Mouse (Mus musculus) CH12.LX (cell line): Measurements from ENCODE around the gene Plcg1. TPM values are rescaled to one million over a fixed set of nuclear protein-coding genes. Genes with fewer than 3 reads are reported as not detected.

Experiments
- DNase-seq: peaks from one replicate; pipeline ENCODE4 v3.0.0-alpha.2; 2013; ENCODE audit errors: extremely low read depth
- H3K27ac ChIP-seq: 2 replicates; pipeline ENCODE4 v1.5.1; 2012; ENCODE audit warnings: low read depth, mild to moderate bottlenecking, control low read depth, moderate library complexity; ENCODE audit not compliant: insufficient read depth
- H3K27me3 ChIP-seq: replicated peaks from 2 replicates; pipeline ENCODE3; 2012; ENCODE audit warnings: inconsistent platforms
- H3K36me3 ChIP-seq, 2 experiments: replicated peaks in 1 of 2; 2 replicates each; pipeline versions ENCODE3 to v1.6.1; 2012; ENCODE audit warnings: inconsistent platforms in 1 of 2, low read length in 1 of 2, mild to moderate bottlenecking in 1 of 2, mixed read lengths in 1 of 2, moderate library complexity in 1 of 2; ENCODE audit not compliant: control insufficient read depth in 1 of 2, insufficient read depth in 1 of 2
- H3K4me1 ChIP-seq, 2 experiments: 2 replicates each; pipeline ENCODE4 v1.6.1; 2012; ENCODE audit warnings: inconsistent platforms in 1 of 2, moderate library complexity in 1 of 2; ENCODE audit not compliant: insufficient read depth in 2 of 2, control insufficient read depth in 1 of 2
- H3K4me2 ChIP-seq: 2 replicates; pipeline ENCODE4 v1.6.1; 2012; ENCODE audit warnings: low read depth, mild to moderate bottlenecking, control low read depth; ENCODE audit not compliant: poor library complexity, insufficient read depth, severe bottlenecking
- H3K4me3 ChIP-seq, 3 experiments: fragments of 150-350 bp in 1 of 3; sonication (generic) in 1 of 3; replicated peaks in 1 of 3; 2 replicates each; pipeline versions ENCODE3 to v1.5.1; 2011 to 2012; ENCODE audit warnings: low read depth in 2 of 3, low read length in 2 of 3, mild to moderate bottlenecking in 2 of 3, moderate library complexity in 2 of 3, control low read depth in 1 of 3, improper control_type of control experiment in 1 of 3, inconsistent platforms in 1 of 3, mixed read lengths in 1 of 3; ENCODE audit not compliant: poor library complexity in 1 of 3
- H3K79me2 ChIP-seq: replicated peaks from 2 replicates; pipeline ENCODE4 v1.6.1; 2012; ENCODE audit warnings: mild to moderate bottlenecking, moderate library complexity; ENCODE audit not compliant: control insufficient read depth, poor library complexity, insufficient read depth, severe bottlenecking; ENCODE audit errors: extremely low read depth
- H3K9ac ChIP-seq: 2 replicates; pipeline ENCODE4 v1.6.1; 2012; ENCODE audit warnings: low read depth, mild to moderate bottlenecking, control low read depth, moderate library complexity; ENCODE audit not compliant: insufficient read depth
- H3K9me3 ChIP-seq: replicated peaks from 2 replicates; pipeline ENCODE3; 2012; ENCODE audit warnings: low read length, inconsistent platforms, mixed read lengths
- BHLHE40 ChIP-seq: IDR thresholded peaks from 2 replicates; pipeline ENCODE4 v1.6.1; 2011; ENCODE audit warnings: mild to moderate bottlenecking, low read depth, low read length, improper control_type of control experiment
- CHD1 ChIP-seq: IDR thresholded peaks from 2 replicates; pipeline ENCODE4 v1.6.1; 2012; ENCODE audit warnings: low read depth, low read length, improper control_type of control experiment, inconsistent platforms
- CHD2 ChIP-seq: IDR thresholded peaks from 2 replicates; pipeline ENCODE4 v1.6.1; 2011; ENCODE audit warnings: low read length, improper control_type of control experiment
- CTCF ChIP-seq, 2 experiments: IDR thresholded peaks in 1 of 2; conservative IDR thresholded peaks in 1 of 2; 2 replicates each; pipeline ENCODE4 v1.5.1; 2011 to 2012; ENCODE audit warnings: low read depth in 2 of 2, low read length in 2 of 2, improper control_type of control experiment in 1 of 2, inconsistent platforms in 1 of 2, mild to moderate bottlenecking in 1 of 2, moderate library complexity in 1 of 2
- E2F4 ChIP-seq: IDR thresholded peaks from 2 replicates; pipeline ENCODE4 v1.6.1; 2011; ENCODE audit warnings: low read depth, low read length, improper control_type of control experiment; ENCODE audit not compliant: insufficient replicate concordance
- ELF1 ChIP-seq: IDR thresholded peaks from 2 replicates; pipeline ENCODE4 v1.6.1; 2014; ENCODE audit warnings: low read depth, mild to moderate bottlenecking, inconsistent platforms, low read length, improper control_type of control experiment
- ETS1 ChIP-seq: conservative IDR thresholded peaks from 2 replicates; pipeline ENCODE4 v1.6.1; 2012; ENCODE audit warnings: low read depth, mild to moderate bottlenecking, inconsistent platforms, low read length, improper control_type of control experiment, moderate library complexity
- GABPA ChIP-seq: IDR thresholded peaks from 2 replicates; pipeline ENCODE4 v1.6.1; 2012; ENCODE audit warnings: low read depth, low read length, improper control_type of control experiment, inconsistent platforms; ENCODE audit not compliant: insufficient replicate concordance
- HCFC1 ChIP-seq: IDR thresholded peaks from 2 replicates; pipeline ENCODE4 v1.6.1; 2012; ENCODE audit warnings: low read depth, mild to moderate bottlenecking, inconsistent platforms, low read length, improper control_type of control experiment
- IRF4 ChIP-seq: IDR thresholded peaks from 2 replicates; pipeline ENCODE4 v1.6.1; 2014; ENCODE audit warnings: low read depth, mild to moderate bottlenecking, inconsistent platforms, low read length, improper control_type of control experiment
- JUND ChIP-seq: conservative IDR thresholded peaks from 2 replicates; pipeline ENCODE4 v1.6.1; 2011; ENCODE audit warnings: low read depth, low read length, improper control_type of control experiment
- MAX ChIP-seq: IDR thresholded peaks from 2 replicates; pipeline ENCODE4 v1.6.1; 2011; ENCODE audit warnings: low read length, improper control_type of control experiment
- MEF2A ChIP-seq: IDR thresholded peaks from 2 replicates; pipeline ENCODE4 v1.6.1; 2014; ENCODE audit warnings: low read depth, mild to moderate bottlenecking, inconsistent platforms, low read length, improper control_type of control experiment, borderline replicate concordance
- MXI1 ChIP-seq: IDR thresholded peaks from 2 replicates; pipeline ENCODE4 v1.6.1; 2011; ENCODE audit warnings: mild to moderate bottlenecking, low read depth, low read length, improper control_type of control experiment
- MYC ChIP-seq: IDR thresholded peaks from 2 replicates; pipeline ENCODE4 v1.6.1; 2011; ENCODE audit warnings: low read depth, mild to moderate bottlenecking, improper control_type of control experiment, low read length
- NELFE ChIP-seq: IDR thresholded peaks from 2 replicates; pipeline ENCODE4 v1.6.1; 2011; ENCODE audit warnings: low read depth, low read length, improper control_type of control experiment
- NRF1 ChIP-seq: IDR thresholded peaks from 2 replicates; pipeline ENCODE4 v1.6.1; 2014; ENCODE audit warnings: low read depth, mild to moderate bottlenecking, inconsistent platforms, low read length, improper control_type of control experiment, moderate library complexity
- PAX5 ChIP-seq: IDR thresholded peaks from 2 replicates; pipeline ENCODE4 v1.6.1; 2012; ENCODE audit warnings: low read length, inconsistent platforms, mixed read lengths
- RAD21 ChIP-seq: IDR thresholded peaks from 2 replicates; pipeline ENCODE4 v1.6.1; 2011; ENCODE audit warnings: low read depth, mild to moderate bottlenecking, low read length, improper control_type of control experiment, moderate library complexity
- SMC3 ChIP-seq: IDR thresholded peaks from 2 replicates; pipeline ENCODE4 v1.6.1; 2011; ENCODE audit warnings: low read depth, low read length, improper control_type of control experiment
- TBP ChIP-seq: conservative IDR thresholded peaks from 2 replicates; pipeline ENCODE4 v1.6.1; 2011; ENCODE audit warnings: low read depth, low read length, improper control_type of control experiment
- TCF12 ChIP-seq: IDR thresholded peaks from 2 replicates; pipeline ENCODE4 v1.6.1; 2014; ENCODE audit warnings: low read depth, mild to moderate bottlenecking, inconsistent platforms, low read length, improper control_type of control experiment
- USF1 ChIP-seq: IDR thresholded peaks from 2 replicates; pipeline ENCODE4 v1.6.1; 2014; ENCODE audit warnings: low read depth, mild to moderate bottlenecking, inconsistent platforms, low read length, improper control_type of control experiment
- ZC3H11A ChIP-seq: IDR thresholded peaks from 2 replicates; pipeline ENCODE4 v1.6.1; 2012; ENCODE audit warnings: low read depth, mild to moderate bottlenecking, inconsistent platforms, low read length, improper control_type of control experiment
- ZMIZ1 ChIP-seq: IDR thresholded peaks from 2 replicates; pipeline ENCODE4 v1.6.1; 2012; ENCODE audit warnings: low read depth, mild to moderate bottlenecking, inconsistent platforms, low read length, improper control_type of control experiment
- ZNF384 ChIP-seq: IDR thresholded peaks from 2 replicates; pipeline ENCODE4 v1.6.1; 2012; ENCODE audit warnings: low read depth, low read length, improper control_type of control experiment, inconsistent platforms
- dilution Hi-C: fragments of 300-500 bp; cut with MboI; formaldehyde crosslinking; loops from 2 replicates; pipeline ENCODE4 v1.14.3; 2020; ENCODE audit warnings: low sequenced_read_pairs; ENCODE audit not compliant: extremely low pct_unique_long_range_greater_than_20kb, extremely low pct_ligation_motif_present
- in situ Hi-C: fragments of 300-500 bp; cut with MboI; formaldehyde crosslinking; loops from 3 replicates; pipeline ENCODE4 v1.14.3; 2019; ENCODE audit warnings: low sequenced_read_pairs, low pct_ligation_motif_present, low pct_unique_long_range_greater_than_20kb, mixed read lengths
- polyA plus RNA-seq: library from polyadenylated mRNA; unstranded; fragments of >175 nt; gene quantifications from 2 replicates; pipeline ENCODE4 v1.2.1, GENCODE M21; 2012; ENCODE audit warnings: low read depth; ENCODE audit not compliant: insufficient read length
- total RNA-seq, 2 experiments: library from RNA; depleted of rRNA; stranded (reverse); fragments of 300-350 nt in 1 of 2; fragments of >200 nt in 1 of 2; gene quantifications; 2 replicates each; pipeline ENCODE4 v1.2.3; 2012 to 2014

The Plcg1 gene
- total and polyA plus RNA-seq, 3 experiments: 15.5 to 28.1 (median 17.6) TPM

DNA sequence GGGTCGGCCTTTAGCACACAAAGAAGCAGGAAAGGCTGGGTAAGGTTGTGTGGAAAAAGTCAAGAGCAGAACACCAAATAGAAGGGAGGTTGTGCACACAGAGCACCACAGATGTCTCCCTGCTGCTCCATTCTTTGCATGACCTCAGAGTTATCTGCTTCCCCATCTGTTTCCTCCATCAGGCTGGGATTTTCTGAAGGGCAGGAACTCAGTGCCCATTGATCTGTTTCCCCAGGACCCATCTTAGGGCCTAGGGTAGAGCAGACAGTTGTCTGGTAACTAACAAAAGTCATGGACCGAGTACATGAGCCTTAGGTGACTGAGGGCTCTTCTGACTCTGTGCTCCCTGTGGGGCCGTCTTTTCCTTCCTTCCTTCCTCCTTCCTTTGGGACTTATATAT is 10.5 kb downstream of the Plcg1 start:
- TF ChIP-seq NRF1: no peak
- TF ChIP-seq GABPA: no peak
- no peak for TF ChIP-seq JUND
- no peak for TF ChIP-seq PAX5
- no peak for TF ChIP-seq MAX
- no peak for TF ChIP-seq ZMIZ1
- no peak for TF ChIP-seq CHD1
- TF ChIP-seq ZNF384: no peak
- TF ChIP-seq ZC3H11A: no peak
- no peak for TF ChIP-seq USF1
- no peak for TF ChIP-seq HCFC1
- TF ChIP-seq TCF12: no peak
- TF ChIP-seq RAD21: no peak
- no peak for TF ChIP-seq SMC3
- no peak for TF ChIP-seq MXI1
- TF ChIP-seq E2F4: no peak
- TF ChIP-seq MEF2A: no peak
- no peak for TF ChIP-seq CHD2
- TF ChIP-seq CTCF (conservative IDR thresholded peaks at IDR 0.05 in 1 of 2, IDR thresholded peaks at IDR 0.05 in 1 of 2; ENCODE audit: low read depth in 2 of 2, low read length in 2 of 2): no peak
- no peak for DNase-seq
- Histone ChIP-seq H3K4me3 (no peak overlapping the region), H3K9me3 (peaks cover 2% of the 10 kb centered on the region), H3K9ac (no peak overlapping the region), H3K4me2 (no peak overlapping the region), H3K79me2 (no peaks in the 10 kb centered on the region), H3K27me3 (no peaks in the 10 kb centered on the region), H3K27ac (no peak overlapping the region), H3K36me3 (peaks cover 0 to 27% of the 10 kb centered on the region in 2 experiments), H3K4me1 (peaks cover 12 to 81% of the 10 kb centered on the region in 2 experiments)
- dilution Hi-C loops (no loop called here), in situ Hi-C loops (no loop called here)

DNA sequence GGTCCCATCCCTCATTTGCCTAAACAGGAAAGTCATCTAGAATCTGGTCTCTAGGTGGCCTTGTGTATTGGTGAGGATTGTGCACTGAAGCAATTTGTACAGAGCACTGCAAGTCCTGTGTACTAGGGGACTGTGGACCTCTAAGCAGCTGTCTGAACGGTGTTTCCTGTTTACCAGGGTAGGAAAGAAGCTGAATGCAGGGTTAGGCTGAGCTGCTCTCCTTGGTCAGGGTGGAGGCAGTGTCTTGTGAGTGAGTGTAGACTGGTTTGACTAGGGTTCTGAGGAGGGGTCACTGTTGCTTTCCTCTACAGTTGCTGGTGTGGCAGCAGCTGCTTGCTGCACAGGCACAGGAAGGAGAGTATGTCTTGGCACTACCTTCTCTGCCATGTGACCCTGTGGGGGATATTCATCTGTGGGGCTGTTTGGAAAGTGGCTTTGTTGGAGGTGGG is 11.1 kb downstream of the Plcg1 start:
- peak; percentile 55 for DNase-seq
- Histone ChIP-seq H3K9me3 (no peaks in the 10 kb centered on the region), H3K9ac (no peak overlapping the region), H3K4me3 (no peak overlapping the region), H3K4me1 (peaks cover 17 to 81% of the 10 kb centered on the region in 2 experiments), H3K27me3 (no peaks in the 10 kb centered on the region), H3K27ac (peak overlapping the region; percentile 14; the same call in 1 of the 2 replicates), H3K36me3 (peaks cover 0 to 29% of the 10 kb centered on the region in 2 experiments), H3K4me2 (no peak overlapping the region), H3K79me2 (no peaks in the 10 kb centered on the region)
- in situ Hi-C loops (no loop called here), dilution Hi-C loops (no loop called here)
- TF ChIP-seq ELF1 (no peak), ETS1 (no peak), HCFC1 (no peak), NELFE (no peak), ZMIZ1 (no peak), TBP (no peak), MYC (no peak), CTCF (conservative IDR thresholded peaks at IDR 0.05 in 1 of 2, IDR thresholded peaks at IDR 0.05 in 1 of 2; ENCODE audit: low read depth in 2 of 2, low read length in 2 of 2) (no peak; a peak in 1 of 4 replicates), USF1 (no peak), BHLHE40 (no peak), GABPA (no peak), MXI1 (no peak), IRF4 (no peak), E2F4 (no peak)
